Mouse (Mus musculus) liver, postnatal 0 days (tissue): ENCODE measurements at regions not wholly inside any gene's neighbourhood (a gene's known extent, or its start where the extent isn't known, plus 50 kb on each side); places are given as distances from the start of the nearest gene placed in this dataset.

ENCODE experiments used
- ATAC-seq: fragments of 200-750 bp; cut with Nextera tagmentation; 2 replicates; pipeline ENCODE4 v1.8.0; 2017; ENCODE audit warnings: mild to moderate bottlenecking, moderate library complexity
- DNase-seq: peaks from one replicate; pipeline ENCODE4 v3.0.0-alpha.2; 2016
- H3K27ac ChIP-seq: fragments of 300-500 bp; sonication (generic); 2 replicates; pipeline ENCODE4 v1.5.1; 2014; ENCODE audit warnings: antibody characterized with exemption, moderate library complexity, mild to moderate bottlenecking, low read depth
- H3K27me3 ChIP-seq: fragments of 300-500 bp; sonication (generic); 2 replicates; pipeline ENCODE4 v1.6.1; 2014; ENCODE audit warnings: low read length, control low read depth, mixed read lengths; ENCODE audit not compliant: insufficient read depth
- H3K36me3 ChIP-seq: fragments of 300-500 bp; sonication (generic); replicated peaks from 2 replicates; pipeline ENCODE4 v1.6.1; 2014; ENCODE audit warnings: mild to moderate bottlenecking, control low read depth, low read length, moderate library complexity, mixed read lengths; ENCODE audit not compliant: insufficient read depth
- H3K4me1 ChIP-seq: fragments of 300-500 bp; sonication (generic); 2 replicates; pipeline ENCODE4 v1.6.1; 2014; ENCODE audit warnings: antibody characterized with exemption, mild to moderate bottlenecking, control low read depth; ENCODE audit not compliant: insufficient read depth
- H3K4me2 ChIP-seq: fragments of 300-500 bp; sonication (generic); 2 replicates; pipeline ENCODE4 v1.6.1; 2014; ENCODE audit warnings: low read depth, mild to moderate bottlenecking, low read length, moderate library complexity, mixed read lengths
- H3K4me3 ChIP-seq: fragments of 300-500 bp; sonication (generic); 2 replicates; pipeline ENCODE4 v1.5.1; 2014; ENCODE audit warnings: low read depth, low read length
- H3K9ac ChIP-seq: fragments of 300-500 bp; sonication (generic); replicated peaks from 2 replicates; pipeline ENCODE4 v1.6.1; 2014; ENCODE audit warnings: mild to moderate bottlenecking, moderate library complexity
- H3K9me3 ChIP-seq: fragments of 300-500 bp; sonication (generic); 2 replicates; pipeline ENCODE4 v1.6.1; 2016; ENCODE audit warnings: mild to moderate bottlenecking, control low read depth, low read length, mixed read lengths
- CTCF ChIP-seq: sonication (generic); IDR thresholded peaks from 2 replicates; pipeline ENCODE4 v1.5.1; 2016; ENCODE audit warnings: antibody characterized with exemption, low read depth
- EP300 ChIP-seq: IDR thresholded peaks from 2 replicates; pipeline ENCODE4 v1.6.1; 2016; ENCODE audit warnings: antibody characterized with exemption, low read depth, mild to moderate bottlenecking
- WGBS: fragments of 180-500 bp; shearing (Covaris S2); extraction: QIAGEN DNeasy Blood & Tissue Kit; methylation state at CpG from one replicate; pipeline ENCODE4 v1.1.7; 2014; ENCODE audit not compliant: insufficient replicate concordance; 5-methylcytosine and 5-hydroxymethylcytosine counted together

GRCm38 (mm10) chr9:101501706-101502465, 250.3 kb upstream of the Ppp2r3a start:
- Histone ChIP-seq H3K4me1 (no peaks in the 10 kb centered on the region), H3K36me3 (no peaks in the 10 kb centered on the region), H3K9ac (no peak overlapping the region), H3K27me3 (no peaks in the 10 kb centered on the region), H3K4me3 (no peak overlapping the region), H3K27ac (no peak overlapping the region), H3K9me3 (no peaks in the 10 kb centered on the region), H3K4me2 (no peak overlapping the region)
- ATAC-seq (peak; percentile 56), DNase-seq (no peak)
- WGBS, result 56% methylated on average over 16 of the region's 16 CpGs
- TF ChIP-seq EP300, result peak; percentile 71
- TF ChIP-seq CTCF, result no peak

GRCm38 (mm10) chr9:101501036-101501435, 249.4 kb upstream of the Ppp2r3a start:
- Histone ChIP-seq H3K4me1 (no peaks in the 10 kb centered on the region), H3K27ac (no peak overlapping the region), H3K9ac (no peak overlapping the region), H3K4me2 (no peak overlapping the region), H3K36me3 (no peaks in the 10 kb centered on the region), H3K27me3 (no peaks in the 10 kb centered on the region), H3K4me3 (no peak overlapping the region), H3K9me3 (no peaks in the 10 kb centered on the region)
- DNase-seq, result no peak
- no peak for TF ChIP-seq CTCF
- TF ChIP-seq EP300, result no peak
- WGBS, result 70% methylated on average over 3 of the region's 3 CpGs
- ATAC-seq, result no peak

- Histone ChIP-seq H3K36me3 (no peaks in the 10 kb centered on the region), H3K9me3 (no peaks in the 10 kb centered on the region), H3K4me2 (no peak overlapping the region), H3K4me1 (no peaks in the 10 kb centered on the region), H3K9ac (no peak overlapping the region), H3K27ac (no peak overlapping the region), H3K4me3 (no peak overlapping the region), H3K27me3 (no peaks in the 10 kb centered on the region)
- no peak for ATAC-seq
- DNase-seq, result no peak
- whole genome bisulfite sequencing, result 68% methylated on average over 5 of the region's 5 CpGs
- TF ChIP-seq CTCF (no peak), EP300 (no peak)
Observed at GRCm38 (mm10) chr9:101498721-101499120, 247.1 kb upstream of the Ppp2r3a start.

GRCm38 (mm10) chr9:101495768-101496167, 244.2 kb upstream of the Ppp2r3a start:
- no peak for ATAC-seq
- no peaks in the 10 kb centered on the region for H3K27me3 ChIP-seq
- no peak overlapping the region for H3K4me2 ChIP-seq
- no peak overlapping the region for H3K9ac ChIP-seq
- DNase-seq, result no peak
- no peak overlapping the region for H3K4me3 ChIP-seq
- H3K9me3 ChIP-seq, result no peaks in the 10 kb centered on the region
- no peaks in the 10 kb centered on the region for H3K4me1 ChIP-seq
- no peaks in the 10 kb centered on the region for H3K36me3 ChIP-seq
- TF ChIP-seq CTCF, result no peak
- TF ChIP-seq EP300, result no peak
- H3K27ac ChIP-seq, result no peak overlapping the region
- WGBS, result 74% methylated on average over 6 of the region's 6 CpGs

DNA sequence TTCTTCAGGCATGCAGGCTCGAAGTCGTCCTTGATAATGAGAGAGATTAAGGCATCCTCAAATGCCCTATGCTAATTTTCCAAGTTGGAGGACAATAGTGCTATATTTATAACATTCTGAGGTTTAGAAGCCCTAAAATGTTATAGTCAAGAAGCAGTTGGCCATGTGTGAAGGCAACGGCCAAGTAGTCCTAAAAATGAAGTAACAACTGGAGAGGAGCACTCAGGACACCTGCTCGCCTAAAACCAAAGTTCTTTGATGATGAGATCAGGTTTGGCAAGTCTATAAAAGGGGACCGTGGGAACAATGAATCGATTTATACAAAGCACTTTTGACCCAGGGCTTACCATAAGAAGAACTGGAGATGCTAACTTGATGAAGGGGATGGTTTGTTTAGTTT, 237.4 kb upstream of the Ppp2r3a start:
- 71% methylated on average over 6 of the region's 6 CpGs for WGBS
- Histone ChIP-seq H3K27me3 (no peaks in the 10 kb centered on the region), H3K9me3 (no peaks in the 10 kb centered on the region), H3K4me2 (no peak overlapping the region), H3K4me3 (no peak overlapping the region), H3K9ac (no peak overlapping the region), H3K27ac (no peak overlapping the region), H3K4me1 (no peaks in the 10 kb centered on the region), H3K36me3 (no peaks in the 10 kb centered on the region)
- DNase-seq (no peak), ATAC-seq (no peak)
- TF ChIP-seq CTCF (no peak), EP300 (no peak)

- no peak overlapping the region for H3K4me2 ChIP-seq
- H3K9ac ChIP-seq, result no peak overlapping the region
- 40% methylated on average over 3 of the region's 3 CpGs for WGBS
- no peak for ATAC-seq
- H3K4me3 ChIP-seq, result no peak overlapping the region
- no peak overlapping the region for H3K27ac ChIP-seq
- DNase-seq, result no peak
- H3K4me1 ChIP-seq, result no peaks in the 10 kb centered on the region
- H3K9me3 ChIP-seq, result no peaks in the 10 kb centered on the region
- no peaks in the 10 kb centered on the region for H3K27me3 ChIP-seq
- TF ChIP-seq EP300 (no peak), CTCF (peak; percentile 19)
- no peaks in the 10 kb centered on the region for H3K36me3 ChIP-seq
Observed at GRCm38 (mm10) chr9:101476223-101476622, 224.6 kb upstream of the Ppp2r3a start.
